In the genomic region with DNA sequence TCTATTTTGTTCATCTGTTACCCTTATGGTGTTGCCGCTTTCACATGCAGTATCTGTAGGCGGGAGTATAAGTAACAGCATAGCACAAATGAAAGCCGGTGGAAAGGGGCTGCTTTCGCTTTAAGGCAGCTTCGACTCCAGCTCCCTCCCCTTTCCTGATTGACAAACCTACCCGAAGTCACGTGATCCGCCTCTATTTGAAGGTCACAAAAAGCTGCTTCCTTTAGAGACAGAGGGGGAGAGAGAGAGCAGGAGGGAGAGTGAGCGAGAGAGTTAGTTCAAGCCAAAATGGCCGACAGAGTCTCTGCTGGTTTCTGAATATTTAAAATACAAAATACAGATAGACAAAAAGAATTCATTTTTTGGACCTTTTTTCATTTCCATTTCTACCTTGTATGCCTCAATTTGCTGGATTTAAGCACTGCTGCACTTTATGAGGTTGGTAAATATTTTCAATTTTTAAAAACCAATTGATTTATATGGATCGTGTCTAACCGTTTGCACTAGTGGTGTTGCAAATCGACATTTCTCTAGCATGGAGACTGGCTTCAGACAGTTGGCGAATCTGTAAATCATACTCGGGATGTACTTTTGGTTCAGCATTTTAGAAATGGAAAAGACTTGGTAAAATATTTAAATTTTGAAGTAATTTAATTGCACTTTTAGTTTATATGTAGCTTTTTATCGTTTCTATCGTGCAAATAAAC, we compare ENCODE assay signal across 7 mouse cellular contexts.
DNase-seq lines count a peak whose midpoint lies in the region; ATAC-seq lines count a peak whose summit lies in the region.

No protein-coding gene starts in this region.

- peak overlapping the region; percentile 47; the same call in 1 of the 2 replicates for H3K27ac ChIP-seq in embryonic facial prominence, embryonic 11.5 days (replicated peaks; ENCODE audit: low read depth, low read length)
- H3K27ac ChIP-seq in limb, embryonic 10.5 days, result peak overlapping the region; percentile 94
- peak overlapping the region; percentile 92 for H3K27ac ChIP-seq in midbrain, embryonic 13.5 days

- DNase-seq in adrenal gland, postnatal 14 days, result peak; percentile 93
- DNase-seq in embryonic facial prominence, embryonic 11.5 days (ENCODE audit: low spot score), result peak; percentile 99
- peak; percentile 93 for DNase-seq in kidney, adult 11 months
- DNase-seq in limb, embryonic 10.5 days (ENCODE audit: low spot score), result peak; percentile 85
- DNase-seq in spleen, adult 12 weeks (ENCODE audit: low spot score), result peak; percentile 79

- peak; percentile 88 for ATAC-seq in embryonic facial prominence, embryonic 11.5 days (replicated peaks; ENCODE audit: insufficient number of reproducible peaks, low FRiP score, low TSS enrichment, low read depth)
- ATAC-seq in granulocyte monocyte progenitor cell, adult 5-6 weeks (replicated peaks; ENCODE audit: poor library complexity, severe bottlenecking), result peak; percentile 81
- ATAC-seq in midbrain, embryonic 13.5 days, result peak; percentile 92

- no peaks in the 10 kb centered on the region for H3K9me3 ChIP-seq in embryonic facial prominence, embryonic 11.5 days (replicated peaks; ENCODE audit: control insufficient read depth, low read length)
- H3K9me3 ChIP-seq in limb, embryonic 10.5 days (replicated peaks), result no peaks in the 10 kb centered on the region
- H3K9me3 ChIP-seq in midbrain, embryonic 13.5 days, result no peaks in the 10 kb centered on the region

- H3K4me3 ChIP-seq in embryonic facial prominence, embryonic 11.5 days (ENCODE audit: low read depth, low read length), result peak overlapping the region; percentile 58
- H3K4me3 ChIP-seq in limb, embryonic 10.5 days, result peak overlapping the region; percentile 68
- peak overlapping the region; percentile 55 for H3K4me3 ChIP-seq in midbrain, embryonic 13.5 days (replicated peaks)

- H3K9ac ChIP-seq in embryonic facial prominence, embryonic 11.5 days (replicated peaks; ENCODE audit: low read length), result peak overlapping the region; percentile 68
- H3K9ac ChIP-seq in midbrain, embryonic 13.5 days (replicated peaks), result peak overlapping the region; percentile 78

- peak overlapping the region; percentile 43 for H3K4me2 ChIP-seq in embryonic facial prominence, embryonic 11.5 days (ENCODE audit: low read depth, low read length)
- H3K4me2 ChIP-seq in midbrain, embryonic 13.5 days (replicated peaks), result peak overlapping the region; percentile 83

- H3K27me3 ChIP-seq in embryonic facial prominence, embryonic 11.5 days (ENCODE audit: control insufficient read depth, insufficient read depth, low read length), result no peaks in the 10 kb centered on the region
- H3K27me3 ChIP-seq in limb, embryonic 10.5 days (ENCODE audit: low read depth, poor library complexity, severe bottlenecking), result no peaks in the 10 kb centered on the region
- no peaks in the 10 kb centered on the region for H3K27me3 ChIP-seq in midbrain, embryonic 13.5 days

- no peaks in the 10 kb centered on the region for H3K36me3 ChIP-seq in embryonic facial prominence, embryonic 11.5 days (replicated peaks; ENCODE audit: control insufficient read depth, insufficient read depth, low read depth, low read length)
- H3K36me3 ChIP-seq in limb, embryonic 10.5 days, result no peaks in the 10 kb centered on the region
- H3K36me3 ChIP-seq in midbrain, embryonic 13.5 days, result no peaks in the 10 kb centered on the region

- under 1% methylated on average over 17 of the region's 17 CpGs for WGBS in embryonic facial prominence, embryonic 11.5 days
- under 1% methylated on average over 17 of the region's 17 CpGs for WGBS in limb, embryonic 10.5 days
- WGBS in midbrain, embryonic 13.5 days, result under 1% methylated on average over 17 of the region's 17 CpGs

- H3K4me1 ChIP-seq in embryonic facial prominence, embryonic 11.5 days (ENCODE audit: control insufficient read depth, insufficient read depth, low read length), result no peaks in the 10 kb centered on the region; the same call in 1 of the 2 replicates
- H3K4me1 ChIP-seq in limb, embryonic 10.5 days, result peaks cover 27% of the 10 kb centered on the region
- peaks cover 39% of the 10 kb centered on the region for H3K4me1 ChIP-seq in midbrain, embryonic 13.5 days (replicated peaks)

Comparison
In these comparisons a context has a peak if more than half of its experiments do, and no peak if none do; other contexts are left out.
1. Peak in every context shown above with its lines: DNase-seq, ATAC-seq, H3K4me3 ChIP-seq and H3K27ac ChIP-seq.